Mouse (Mus musculus) lung, postnatal 0 days (tissue): Measurements from ENCODE around the gene Ralgapa1. TPM values are rescaled to one million over a fixed set of nuclear protein-coding genes. Genes with fewer than 3 reads are reported as not detected.
"Not testable (repeated sequence)": the region's sequence is repeated elsewhere in the genome, so short reads cannot be mapped to it uniquely, and the experiment has no call there.

ENCODE experiments used
- ATAC-seq: fragments of 200-750 bp; cut with Nextera tagmentation; 2 replicates; pipeline ENCODE4 v1.8.0; 2017; ENCODE audit warnings: moderate library complexity
- DNase-seq: peaks from one replicate; pipeline ENCODE4 v3.0.0-alpha.2; 2016; ENCODE audit warnings: low spot score
- H3K27ac ChIP-seq: fragments of 300-500 bp; sonication (generic); 2 replicates; pipeline ENCODE4 v1.5.1; 2014; ENCODE audit warnings: antibody characterized with exemption, mild to moderate bottlenecking, low read length, mixed read lengths
- H3K27me3 ChIP-seq: fragments of 300-500 bp; sonication (generic); replicated peaks from 2 replicates; pipeline ENCODE4 v1.6.1; 2014; ENCODE audit warnings: low read length, mixed read lengths; ENCODE audit not compliant: insufficient read depth
- H3K36me3 ChIP-seq: fragments of 300-500 bp; sonication (generic); 2 replicates; pipeline ENCODE4 v1.6.1; 2014; ENCODE audit warnings: low read length, mixed read lengths; ENCODE audit not compliant: insufficient read depth
- H3K4me1 ChIP-seq: fragments of 300-500 bp; sonication (generic); 2 replicates; pipeline ENCODE4 v1.6.1; 2014; ENCODE audit warnings: antibody characterized with exemption, low read depth, low read length, mixed read lengths; ENCODE audit not compliant: insufficient read depth
- H3K4me2 ChIP-seq: fragments of 300-500 bp; sonication (generic); replicated peaks from 2 replicates; pipeline ENCODE4 v1.6.1; 2014; ENCODE audit warnings: low read depth, mild to moderate bottlenecking, low read length, moderate library complexity, mixed read lengths
- H3K4me3 ChIP-seq: fragments of 300-500 bp; sonication (generic); 2 replicates; pipeline ENCODE4 v1.5.1; 2014; ENCODE audit warnings: low read depth, low read length
- H3K9ac ChIP-seq: fragments of 300-500 bp; sonication (generic); replicated peaks from 2 replicates; pipeline ENCODE4 v1.6.1; 2014; ENCODE audit warnings: low read depth, mild to moderate bottlenecking
- H3K9me3 ChIP-seq: fragments of 300-500 bp; sonication (generic); 2 replicates; pipeline ENCODE4 v1.6.1; 2016; ENCODE audit warnings: low read length, mixed read lengths
- CTCF ChIP-seq: IDR thresholded peaks from 2 replicates; pipeline ENCODE4 v1.5.1; 2016; ENCODE audit warnings: antibody characterized with exemption, mild to moderate bottlenecking
- EP300 ChIP-seq: IDR thresholded peaks from 2 replicates; pipeline ENCODE4 v1.6.1; 2016; ENCODE audit warnings: antibody characterized with exemption, mild to moderate bottlenecking, control low read depth
- WGBS: fragments of 180-500 bp; shearing (Covaris S2); extraction: QIAGEN DNeasy Blood & Tissue Kit; methylation state at CpG from one replicate; pipeline ENCODE4 v1.1.7; 2014; 5-methylcytosine and 5-hydroxymethylcytosine counted together
- polyA plus RNA-seq: library from polyadenylated mRNA; unstranded; fragments of >200 nt; fragmentation: Nextera tagmentation; extraction: Ambion mirVana; gene quantifications from 2 replicates; pipeline ENCODE4 v1.2.1, GENCODE M21; 2015

Gene Ralgapa1
- polyA plus RNA-seq, 1 experiment from 2014 or later: 10.9 TPM

DNA sequence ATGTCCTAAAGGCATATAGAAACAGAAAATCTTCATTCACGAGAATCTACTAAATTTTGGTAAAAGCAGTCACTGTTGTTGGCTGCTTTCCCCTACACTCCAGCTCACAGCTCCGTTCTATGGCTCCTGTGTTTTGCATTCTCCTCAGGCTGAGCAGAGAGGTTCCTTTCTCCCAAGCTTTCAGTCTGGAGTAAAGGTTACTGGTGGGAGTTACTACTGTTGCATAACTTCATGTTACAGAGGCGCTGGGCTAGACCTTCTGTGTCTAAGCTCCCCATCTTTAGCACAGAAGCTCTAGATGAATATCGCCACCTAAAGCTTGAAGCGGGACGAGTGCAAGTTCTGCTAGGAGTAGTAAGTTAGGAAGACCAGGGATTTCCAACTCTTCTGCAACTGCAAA lies 154.3 kb downstream of the Ralgapa1 start:
- Histone ChIP-seq H3K36me3 (peaks cover 9% of the 10 kb centered on the region; the same call in 1 of the 2 replicates), H3K4me2 (no peak overlapping the region), H3K9me3 (no peaks in the 10 kb centered on the region), H3K27me3 (no peaks in the 10 kb centered on the region), H3K9ac (no peak overlapping the region), H3K4me1 (no peaks in the 10 kb centered on the region), H3K27ac (no peak overlapping the region), H3K4me3 (no peak overlapping the region)
- 84% methylated on average over 6 of the region's 6 CpGs for WGBS
- DNase-seq: no peak
- no peak for TF ChIP-seq CTCF
- ATAC-seq: no peak

DNA sequence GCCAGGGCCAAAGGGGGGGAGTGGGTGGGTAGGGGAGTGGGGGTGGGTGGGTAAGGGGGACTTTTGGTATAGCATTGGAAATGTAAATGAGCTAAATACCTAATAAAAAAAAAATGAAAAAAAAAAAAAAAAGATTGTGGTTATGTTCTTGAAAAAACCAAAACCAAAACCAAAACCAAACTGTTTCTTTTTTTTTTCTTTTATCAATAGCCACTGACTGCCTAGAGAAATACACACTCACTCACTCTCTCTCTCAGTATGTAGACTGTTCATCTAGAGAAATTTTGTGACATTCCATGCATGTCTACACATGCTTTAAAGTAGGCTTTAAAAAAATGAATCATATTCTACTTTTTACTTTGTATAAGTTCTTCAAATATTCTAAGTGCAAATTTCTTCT lies 157.8 kb downstream of the Ralgapa1 start:
- not testable (repeated sequence) for H3K9ac ChIP-seq, H3K9me3 ChIP-seq, H3K4me2 ChIP-seq, H3K4me3 ChIP-seq, H3K27me3 ChIP-seq, DNase-seq, H3K4me1 ChIP-seq, ATAC-seq, H3K27ac ChIP-seq
- H3K36me3 ChIP-seq: peaks cover 14% of the 10 kb centered on the region; the same call in 1 of the 2 replicates

DNA sequence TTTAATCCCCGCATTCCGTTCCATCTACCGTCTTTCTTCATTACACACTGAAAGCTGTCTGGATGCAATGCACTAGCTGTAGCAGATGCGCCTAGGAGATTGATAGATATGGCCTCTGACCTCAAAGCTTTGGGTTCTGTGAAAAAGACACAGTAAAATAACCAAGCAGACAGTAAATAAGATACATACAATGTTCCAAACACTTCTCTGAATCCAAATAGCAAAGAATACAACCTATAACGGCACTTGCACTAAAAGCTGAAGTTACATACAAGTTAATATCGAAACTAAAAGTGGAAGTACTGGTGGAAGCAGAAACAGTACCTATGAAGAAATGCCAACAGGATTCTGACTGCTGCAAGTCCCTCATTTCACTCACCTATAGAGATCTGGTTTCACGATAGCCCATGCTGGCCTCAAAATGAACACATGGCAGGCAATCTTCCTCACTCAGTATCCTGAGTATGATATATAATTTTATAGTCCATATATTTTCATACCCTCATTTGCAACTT lies 172.9 kb downstream of the Ralgapa1 start:
- DNase-seq (no peak), ATAC-seq (no peak)
- WGBS: 88% methylated on average over 7 of the region's 7 CpGs
- Histone ChIP-seq H3K27ac (no peak overlapping the region), H3K27me3 (no peaks in the 10 kb centered on the region), H3K36me3 (no peaks in the 10 kb centered on the region), H3K4me2 (no peak overlapping the region), H3K4me1 (no peaks in the 10 kb centered on the region), H3K4me3 (no peak overlapping the region), H3K9ac (no peak overlapping the region), H3K9me3 (no peaks in the 10 kb centered on the region)
- TF ChIP-seq CTCF: no peak
- no peak for TF ChIP-seq EP300

DNA sequence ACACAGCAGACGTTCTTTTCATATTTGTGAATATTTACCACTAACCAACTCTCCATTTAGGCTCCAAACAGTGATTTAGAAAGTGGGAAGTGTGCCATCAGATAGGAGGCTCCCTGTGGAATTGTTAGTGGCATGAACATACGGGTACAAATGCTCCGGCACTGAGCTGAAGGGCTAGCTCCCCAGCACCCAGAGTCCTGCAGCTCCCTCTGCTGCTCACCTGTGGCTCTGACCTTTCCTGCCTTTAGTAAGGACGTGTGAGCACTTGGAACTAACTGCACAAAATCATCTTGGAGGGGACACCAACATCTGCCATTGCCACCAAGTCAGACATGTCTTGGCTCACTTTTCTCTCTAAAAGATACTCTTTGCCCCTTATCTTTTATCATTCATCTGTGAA lies 194.3 kb downstream of the Ralgapa1 start:
- Histone ChIP-seq H3K4me2 (no peak overlapping the region), H3K36me3 (no peaks in the 10 kb centered on the region), H3K27me3 (no peaks in the 10 kb centered on the region), H3K9me3 (no peaks in the 10 kb centered on the region), H3K4me3 (no peak overlapping the region), H3K4me1 (no peaks in the 10 kb centered on the region), H3K27ac (no peak overlapping the region), H3K9ac (no peak overlapping the region)
- ATAC-seq (no peak), DNase-seq (peak; percentile 33)
- peak; percentile 66 for TF ChIP-seq CTCF
- TF ChIP-seq EP300: no peak
- WGBS: 41% methylated on average over 4 of the region's 4 CpGs

DNA sequence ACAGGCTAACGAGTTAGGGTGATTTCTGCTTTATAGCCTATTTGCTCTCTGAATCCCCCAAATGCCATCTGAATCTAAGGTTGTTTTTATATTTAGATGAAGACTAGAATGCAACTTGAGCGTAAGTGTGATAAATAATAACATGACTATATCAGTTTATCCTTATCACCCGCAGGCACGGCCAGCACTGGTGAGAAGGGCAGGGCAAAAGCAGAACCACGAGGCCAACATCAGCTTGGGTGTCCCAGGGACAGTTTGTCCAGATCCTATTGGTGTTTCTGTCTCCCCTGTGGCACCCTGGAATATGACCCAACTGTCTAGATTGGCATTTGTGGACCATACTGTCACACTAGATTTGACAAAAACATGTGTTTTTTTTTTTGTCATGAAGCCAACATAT lies 197.7 kb downstream of the Ralgapa1 start:
- DNase-seq (no peak), ATAC-seq (no peak)
- Histone ChIP-seq H3K27me3 (no peaks in the 10 kb centered on the region), H3K9me3 (no peaks in the 10 kb centered on the region), H3K36me3 (no peaks in the 10 kb centered on the region), H3K4me2 (no peak overlapping the region), H3K4me3 (no peak overlapping the region), H3K27ac (no peak overlapping the region), H3K4me1 (no peaks in the 10 kb centered on the region), H3K9ac (no peak overlapping the region)
- 80% methylated on average over 5 of the region's 5 CpGs for WGBS
- no peak for TF ChIP-seq CTCF
- TF ChIP-seq EP300: no peak

DNA sequence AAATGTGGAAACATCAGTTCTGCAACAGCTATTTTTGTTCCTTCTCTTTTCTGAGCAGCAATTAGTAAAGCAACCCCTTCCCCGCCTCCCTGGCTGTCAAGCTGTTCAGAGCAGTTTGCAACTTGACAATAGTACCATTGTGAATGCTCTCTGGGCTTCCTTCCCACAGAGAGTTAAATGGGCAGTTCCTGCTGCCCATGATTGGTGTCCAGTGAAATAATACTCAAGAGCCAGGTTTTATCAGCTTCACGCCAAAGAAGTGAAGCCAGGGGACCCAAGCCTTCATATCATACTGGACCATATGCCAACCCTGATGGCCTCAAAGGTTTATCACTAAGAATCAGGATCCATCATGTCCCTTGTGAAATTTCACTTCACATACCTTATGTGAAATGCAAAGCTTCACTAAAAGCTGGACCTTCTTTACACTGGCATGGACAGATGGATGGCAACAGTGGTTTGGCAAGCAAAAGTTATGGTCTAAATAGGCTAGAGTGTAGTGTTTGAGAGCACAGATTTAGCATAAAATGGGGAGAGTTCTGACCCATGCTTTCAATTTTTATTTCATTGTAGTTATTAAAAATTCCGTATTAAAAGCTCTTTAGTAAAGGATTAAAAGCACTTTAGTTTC lies 198.2 kb downstream of the Ralgapa1 start:
- Histone ChIP-seq H3K4me1 (no peaks in the 10 kb centered on the region), H3K9me3 (no peaks in the 10 kb centered on the region), H3K4me2 (no peak overlapping the region), H3K4me3 (no peak overlapping the region), H3K27me3 (no peaks in the 10 kb centered on the region), H3K9ac (no peak overlapping the region), H3K36me3 (no peaks in the 10 kb centered on the region), H3K27ac (no peak overlapping the region)
- ATAC-seq (no peak), DNase-seq (peak; percentile 9)
- 61% methylated on average over 3 of the region's 3 CpGs for WGBS
- TF ChIP-seq EP300 (no peak), CTCF (no peak)

DNA sequence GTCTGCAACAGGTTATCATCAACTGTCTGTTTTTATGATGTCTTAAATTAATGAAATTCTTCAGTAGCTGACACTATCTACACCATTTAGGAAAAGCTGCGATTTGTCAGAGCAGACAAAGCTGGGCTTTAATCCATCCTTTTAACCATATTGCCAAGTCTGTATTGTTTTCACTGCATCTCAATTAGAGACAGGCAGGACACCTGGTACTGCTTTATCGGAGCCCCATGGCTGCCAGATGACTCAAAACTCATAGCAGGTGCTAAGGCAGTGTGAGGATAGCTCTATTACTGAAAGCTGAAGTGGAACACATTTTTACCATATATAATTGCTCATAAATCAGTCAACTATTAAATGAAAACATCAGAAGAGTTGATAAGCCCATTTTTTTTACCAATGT lies 200.6 kb downstream of the Ralgapa1 start:
- Histone ChIP-seq H3K9ac (no peak overlapping the region), H3K4me1 (no peaks in the 10 kb centered on the region), H3K4me3 (no peak overlapping the region), H3K27me3 (no peaks in the 10 kb centered on the region), H3K27ac (no peak overlapping the region), H3K4me2 (no peak overlapping the region), H3K9me3 (no peaks in the 10 kb centered on the region), H3K36me3 (no peaks in the 10 kb centered on the region)
- no peak for DNase-seq
- WGBS: 82% methylated on average over 2 of the region's 2 CpGs
- TF ChIP-seq EP300 (no peak), CTCF (no peak)
- ATAC-seq: no peak
